Mouse (Mus musculus) intestine, embryonic 16.5 days (tissue): ENCODE data around the gene Sgpp1. TPM values are rescaled to one million over a fixed set of nuclear protein-coding genes. Genes with fewer than 3 reads are reported as not detected.
A peak's percentile ranks its signal among the peaks of the same experiment; 100 is the strongest.
"Not testable (repeated sequence)": the region's sequence is repeated elsewhere in the genome, so short reads cannot be mapped to it uniquely, and the experiment has no call there.

Source experiments
- ATAC-seq: fragments of 200-750 bp; cut with Nextera tagmentation; 2 replicates; pipeline ENCODE4 v1.8.0; 2017; ENCODE audit warnings: moderate TSS enrichment, moderate library complexity
- H3K27ac ChIP-seq: fragments of 300-500 bp; sonication (generic); 2 replicates; pipeline ENCODE4 v1.5.1; 2014; ENCODE audit warnings: mild to moderate bottlenecking, low read length
- H3K27me3 ChIP-seq: fragments of 300-500 bp; sonication (generic); replicated peaks from 2 replicates; pipeline ENCODE4 v1.6.1; 2014; ENCODE audit warnings: low read length, control low read depth, mixed read lengths; ENCODE audit not compliant: control insufficient read depth, insufficient read depth
- H3K36me3 ChIP-seq: fragments of 300-500 bp; sonication (generic); 2 replicates; pipeline ENCODE4 v1.6.1; 2014; ENCODE audit warnings: low read length, control low read depth; ENCODE audit not compliant: control insufficient read depth, insufficient read depth
- H3K4me1 ChIP-seq: fragments of 300-500 bp; sonication (generic); 2 replicates; pipeline ENCODE4 v1.6.1; 2014; ENCODE audit warnings: low read length, control low read depth, mixed read lengths; ENCODE audit not compliant: control insufficient read depth, insufficient read depth
- H3K4me2 ChIP-seq: fragments of 300-500 bp; sonication (generic); 2 replicates; pipeline ENCODE4 v1.6.1; 2014; ENCODE audit warnings: low read depth, low read length, control low read depth
- H3K4me3 ChIP-seq: fragments of 300-500 bp; sonication (generic); 2 replicates; pipeline ENCODE4 v1.5.1; 2014; ENCODE audit warnings: mild to moderate bottlenecking, low read length
- H3K9ac ChIP-seq: fragments of 300-500 bp; sonication (generic); 2 replicates; pipeline ENCODE4 v1.6.1; 2014; ENCODE audit warnings: low read depth, low read length
- H3K9me3 ChIP-seq: fragments of 300-500 bp; sonication (generic); 2 replicates; pipeline ENCODE4 v1.6.1; 2016; ENCODE audit warnings: low read length, control low read depth; ENCODE audit not compliant: control insufficient read depth
- WGBS: fragments of 180-500 bp; shearing (Covaris S2); extraction: QIAGEN DNeasy Blood & Tissue Kit; methylation state at CpG from one replicate; pipeline ENCODE4 v1.1.7; 2014; 5-methylcytosine and 5-hydroxymethylcytosine counted together
- polyA plus RNA-seq: library from polyadenylated mRNA; unstranded; fragments of >200 nt; fragmentation: Nextera tagmentation; extraction: Ambion mirVana; gene quantifications from 2 replicates; pipeline ENCODE4 v1.2.1, GENCODE M21; 2015

The Sgpp1 gene
- polyA plus RNA-seq, 1 experiment from 2014 or later = 9.6 TPM

DNA sequence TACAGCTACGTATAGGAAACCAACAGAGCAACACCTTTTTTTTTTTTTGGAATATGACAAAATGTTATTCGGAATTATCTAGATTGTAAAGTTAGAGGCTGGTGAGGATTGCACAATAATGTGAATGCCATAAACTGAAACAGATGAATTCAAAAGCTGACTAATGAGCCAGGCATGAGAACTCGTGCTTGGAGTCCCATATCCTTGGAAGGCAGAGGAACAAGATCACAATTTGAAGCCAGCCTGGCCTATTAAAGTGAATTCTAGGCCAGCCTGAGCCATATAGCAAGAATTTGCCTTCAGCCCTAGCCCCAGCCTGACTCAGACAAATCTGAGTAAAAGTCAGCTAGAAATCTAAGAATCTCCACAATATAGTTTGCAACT, 32.8 kb downstream of the Sgpp1 start:
- Histone ChIP-seq H3K4me2 (no peak overlapping the region), H3K4me3 (no peak overlapping the region), H3K4me1 (peaks cover 8% of the 10 kb centered on the region), H3K36me3 (no peaks in the 10 kb centered on the region), H3K27me3 (no peaks in the 10 kb centered on the region), H3K9me3 (peaks cover 3% of the 10 kb centered on the region; the same call in 1 of the 2 replicates), H3K9ac (no peak overlapping the region), H3K27ac (no peak overlapping the region)
- no peak for ATAC-seq
- 67% methylated on average over 3 of the region's 3 CpGs for WGBS

DNA sequence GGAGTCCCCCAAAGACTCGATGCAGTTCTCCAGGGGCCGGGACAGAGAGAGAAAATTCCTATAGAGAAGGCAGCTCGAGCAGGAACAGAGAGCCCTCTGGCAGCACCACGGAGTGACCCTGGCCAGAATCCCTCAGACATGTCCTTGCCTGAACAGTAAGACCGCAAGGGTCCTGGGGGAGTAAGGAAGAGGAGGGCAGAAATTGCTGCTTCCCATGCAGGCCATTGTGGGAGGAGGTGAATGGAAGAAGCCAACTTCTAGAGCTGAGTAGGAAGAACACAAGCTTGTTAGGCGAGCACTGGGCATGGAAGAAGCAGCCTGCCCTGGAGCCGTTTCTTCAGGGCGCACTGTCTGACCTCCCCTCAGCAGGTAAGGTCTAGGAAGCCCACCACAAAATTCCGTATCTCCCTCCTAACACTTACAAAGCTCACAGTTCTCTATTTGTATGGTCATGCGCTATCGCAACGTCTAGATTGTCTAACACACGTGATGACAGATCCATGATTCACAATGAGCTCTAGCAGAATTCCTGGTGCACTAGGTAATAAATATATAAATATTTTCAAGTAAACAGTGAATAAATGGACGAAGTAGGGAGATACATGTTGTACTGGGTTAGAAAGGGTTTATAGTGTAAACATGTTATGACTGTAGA, 33.3 kb downstream of the Sgpp1 start:
- Histone ChIP-seq H3K9me3 (peaks cover 3% of the 10 kb centered on the region; the same call in 1 of the 2 replicates), H3K4me2 (peak overlapping the region; percentile 55), H3K27ac (no peak overlapping the region), H3K27me3 (no peaks in the 10 kb centered on the region), H3K4me1 (peaks cover 8% of the 10 kb centered on the region), H3K4me3 (peak overlapping the region; percentile 8; the same call in 1 of the 2 replicates), H3K36me3 (no peaks in the 10 kb centered on the region), H3K9ac (peak overlapping the region; percentile 46)
- WGBS = 66% methylated on average over 14 of the region's 14 CpGs
- 0 out of 2 replicates have a peak, but pooled peaks have one; percentile 8 for ATAC-seq

DNA sequence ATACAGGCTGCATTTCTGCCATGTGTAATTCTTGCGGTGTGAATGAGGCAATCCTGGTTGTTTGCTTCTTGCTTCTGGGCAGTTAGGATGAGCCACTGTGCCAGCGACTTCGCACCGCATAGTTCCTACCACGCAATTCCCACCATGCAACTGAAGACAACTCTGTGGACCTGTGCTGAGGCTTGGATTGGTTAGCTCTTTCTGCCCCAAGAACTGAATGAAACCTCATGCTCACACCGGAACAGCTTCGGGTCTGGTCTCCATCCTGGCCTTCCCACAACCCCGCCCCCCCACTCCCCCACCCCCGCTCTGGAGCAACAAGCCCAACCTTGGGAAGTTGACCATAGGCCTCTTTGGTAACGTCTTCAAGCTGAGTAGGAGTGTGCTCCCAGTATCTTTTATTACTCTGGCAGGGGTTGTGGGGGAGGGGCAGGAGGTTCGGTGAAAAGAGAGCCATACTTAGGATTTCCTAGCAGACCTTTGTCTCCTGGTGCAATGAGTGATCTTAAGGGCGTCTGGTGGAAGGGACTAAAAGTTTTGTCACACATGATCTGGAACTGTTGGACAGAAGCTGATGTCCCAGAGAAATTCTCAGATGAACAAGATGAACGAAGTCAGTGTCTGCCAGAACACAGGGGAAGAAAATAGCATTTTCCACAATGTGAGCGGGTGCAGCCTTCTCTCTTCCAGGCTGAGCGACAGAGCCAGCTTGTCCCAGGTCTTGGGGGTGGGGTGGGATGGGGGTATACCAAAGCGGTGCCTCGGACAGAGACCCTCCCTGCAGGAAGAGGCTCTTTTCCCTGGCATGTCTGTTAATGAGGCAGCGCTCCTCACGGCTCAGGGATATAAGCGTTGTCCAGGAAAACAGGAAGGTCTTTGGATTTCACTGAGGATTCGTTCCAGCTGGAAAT, 34.1 kb downstream of the Sgpp1 start:
- H3K9ac ChIP-seq = peak overlapping the region; percentile 46
- peaks cover 3% of the 10 kb centered on the region; the same call in 1 of the 2 replicates for H3K9me3 ChIP-seq
- WGBS = 28% methylated on average over 21 of the region's 21 CpGs
- peak overlapping the region; percentile 8 for H3K4me3 ChIP-seq
- H3K27me3 ChIP-seq = no peaks in the 10 kb centered on the region
- H3K27ac ChIP-seq = 0 out of 2 replicates have a peak overlapping the region, but pooled peaks have one; percentile 19
- peaks cover 8% of the 10 kb centered on the region for H3K4me1 ChIP-seq
- ATAC-seq = peak; percentile 77
- no peaks in the 10 kb centered on the region for H3K36me3 ChIP-seq
- H3K4me2 ChIP-seq = peak overlapping the region; percentile 55

DNA sequence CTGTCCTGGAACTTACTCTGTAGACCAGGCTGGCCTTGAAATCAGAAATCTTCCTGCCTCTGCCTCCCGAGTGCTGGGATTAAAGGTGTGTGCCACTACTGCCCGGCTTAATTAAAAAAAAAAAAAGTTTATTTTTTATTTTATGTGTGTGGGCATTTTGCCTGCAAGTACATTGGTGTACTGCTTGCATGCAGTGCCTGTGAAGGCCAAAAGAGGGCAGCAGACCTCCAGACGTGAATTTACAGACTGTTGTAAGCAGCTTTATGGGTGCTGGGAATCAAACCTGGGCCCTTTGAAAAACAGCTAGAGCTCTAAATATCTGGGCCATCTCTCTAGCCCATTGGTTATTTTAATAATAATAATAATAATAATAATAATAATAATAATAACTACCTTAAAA, 36.8 kb downstream of the Sgpp1 start:
- no peak overlapping the region for H3K4me3 ChIP-seq
- 89% methylated on average over 3 of the region's 3 CpGs for WGBS
- no peaks in the 10 kb centered on the region for H3K27me3 ChIP-seq
- H3K4me2 ChIP-seq = no peak overlapping the region
- peaks cover 3% of the 10 kb centered on the region; the same call in 1 of the 2 replicates for H3K9me3 ChIP-seq
- H3K27ac ChIP-seq = no peak overlapping the region
- ATAC-seq = no peak
- no peaks in the 10 kb centered on the region for H3K36me3 ChIP-seq
- no peak overlapping the region for H3K9ac ChIP-seq
- H3K4me1 ChIP-seq = peaks cover 8% of the 10 kb centered on the region

DNA sequence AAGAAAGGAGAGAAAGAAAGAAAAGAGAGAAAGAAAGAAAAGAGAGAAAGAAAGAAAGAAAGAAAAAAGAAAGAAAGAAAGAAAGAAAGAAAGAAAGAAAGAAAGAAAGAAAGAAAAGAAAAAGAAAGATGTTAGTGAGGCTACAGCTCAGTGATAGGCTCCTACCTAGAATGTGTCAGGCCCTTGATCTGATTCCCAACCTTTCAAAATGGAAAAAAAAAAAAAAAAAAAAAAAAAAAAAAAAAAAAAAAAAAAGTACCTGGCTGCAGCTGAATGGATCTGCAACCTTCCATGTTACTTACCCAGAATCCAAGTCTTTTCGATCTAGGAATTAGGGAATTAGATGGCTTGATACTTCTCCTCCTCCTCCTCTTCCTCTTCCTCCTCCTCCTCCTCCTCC, 39.7 kb downstream of the Sgpp1 start:
- H3K36me3 ChIP-seq, H3K4me1 ChIP-seq, H3K27me3 ChIP-seq, H3K9me3 ChIP-seq, H3K4me2 ChIP-seq, ATAC-seq, H3K27ac ChIP-seq, H3K4me3 ChIP-seq, H3K9ac ChIP-seq: not testable (repeated sequence)
- 90% methylated on average over 1 of the region's 1 CpGs for WGBS

DNA sequence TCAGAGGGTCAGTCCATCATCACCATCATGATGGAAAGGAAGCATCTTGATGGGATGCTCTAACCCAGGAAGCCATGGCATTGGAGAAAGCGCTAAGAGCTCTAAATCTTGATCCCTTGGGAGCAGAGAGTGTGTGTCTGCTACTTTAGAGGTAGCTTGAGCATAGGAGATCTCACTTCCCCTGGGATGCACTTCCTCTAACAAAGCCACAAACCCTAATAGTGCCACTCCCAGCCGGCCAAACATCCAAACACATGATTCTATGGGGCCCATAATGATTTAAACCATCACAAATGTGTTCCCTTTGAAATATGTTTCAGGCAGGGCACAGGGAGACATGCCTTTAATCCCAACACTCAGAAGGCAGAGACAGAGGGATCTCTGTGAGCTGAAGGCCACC, 46.5 kb downstream of the Sgpp1 start:
- H3K4me3 ChIP-seq = no peak overlapping the region
- H3K36me3 ChIP-seq = no peaks in the 10 kb centered on the region
- no peak overlapping the region for H3K27ac ChIP-seq
- 85% methylated on average over 2 of the region's 2 CpGs for WGBS
- no peak for ATAC-seq
- 0 out of 2 replicates have a peak, but pooled peaks cover 5% of the 10 kb centered on the region for H3K9me3 ChIP-seq
- H3K27me3 ChIP-seq = no peaks in the 10 kb centered on the region
- H3K9ac ChIP-seq = no peak overlapping the region
- H3K4me1 ChIP-seq = no peaks in the 10 kb centered on the region
- H3K4me2 ChIP-seq = no peak overlapping the region

DNA sequence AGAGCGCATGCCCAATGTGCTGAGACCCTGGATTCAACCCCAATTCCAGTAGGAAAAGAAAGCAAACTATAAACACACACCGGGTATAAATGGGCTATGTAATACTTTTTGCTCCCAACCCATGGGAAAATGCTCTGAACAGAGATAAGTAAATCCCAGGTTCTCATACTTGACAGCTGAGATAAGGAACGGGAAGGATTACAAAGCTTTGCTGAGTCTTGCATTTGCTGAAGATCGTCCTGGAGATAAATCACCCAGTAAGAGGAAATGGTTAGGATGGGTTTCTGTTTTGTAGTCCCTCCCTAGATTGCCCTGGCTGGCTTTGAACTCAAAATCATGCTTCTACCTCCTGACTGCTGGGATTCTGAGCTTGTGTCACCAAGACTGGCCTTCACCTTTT, 48.2 kb downstream of the Sgpp1 start:
- no peaks in the 10 kb centered on the region for H3K4me1 ChIP-seq
- H3K9ac ChIP-seq = no peak overlapping the region
- ATAC-seq = peak; percentile 58; the same call in 1 of the 2 replicates
- H3K9me3 ChIP-seq = no peaks in the 10 kb centered on the region
- no peaks in the 10 kb centered on the region for H3K27me3 ChIP-seq
- H3K4me2 ChIP-seq = no peak overlapping the region
- 30% methylated on average over 4 of the region's 4 CpGs for WGBS
- H3K36me3 ChIP-seq = no peaks in the 10 kb centered on the region
- no peak overlapping the region for H3K4me3 ChIP-seq
- no peak overlapping the region for H3K27ac ChIP-seq

DNA sequence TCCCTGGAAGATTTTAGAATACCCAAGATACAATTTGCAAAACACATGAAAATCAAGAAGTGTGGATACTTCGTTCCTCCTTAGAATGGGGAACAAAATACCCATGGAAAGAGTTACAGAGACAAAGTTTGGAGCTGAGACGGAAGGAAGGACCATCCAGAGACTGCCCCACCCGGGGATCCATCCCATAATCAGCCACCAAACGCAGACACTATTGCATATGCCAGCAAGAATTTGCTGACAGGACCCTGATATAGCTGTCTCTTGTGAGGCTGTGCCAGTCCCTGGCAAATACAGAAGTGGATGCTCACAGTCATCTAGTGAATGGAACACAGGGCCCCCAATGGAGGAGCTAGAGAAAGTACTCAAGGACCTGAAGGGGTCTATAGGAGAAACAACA, 51.5 kb downstream of the Sgpp1 start:
- H3K4me3 ChIP-seq, ATAC-seq, H3K4me1 ChIP-seq, H3K27ac ChIP-seq, H3K27me3 ChIP-seq, H3K36me3 ChIP-seq, H3K9me3 ChIP-seq, H3K4me2 ChIP-seq, H3K9ac ChIP-seq: not testable (repeated sequence)
- WGBS = 82% methylated on average over 4 of the region's 4 CpGs

DNA sequence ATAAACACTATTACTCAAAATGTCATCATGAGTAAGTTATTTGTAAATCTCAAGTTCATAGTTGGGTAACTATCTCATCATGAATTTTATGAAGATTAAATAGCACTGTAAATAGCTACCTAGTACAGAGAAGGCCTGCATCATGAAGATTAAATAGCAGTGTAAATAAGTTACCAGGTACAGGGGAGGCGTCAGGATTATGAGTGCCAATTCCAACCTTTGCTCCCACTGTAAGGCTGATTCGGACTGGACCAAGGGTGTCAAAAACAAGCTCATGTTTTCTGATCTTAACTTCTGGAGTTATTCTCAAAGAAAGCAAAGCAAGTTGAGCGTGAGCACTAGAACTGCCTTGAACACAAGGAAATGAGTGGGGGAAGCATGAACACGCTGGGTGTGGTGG, 51.9 kb downstream of the Sgpp1 start:
- no peak for ATAC-seq
- Histone ChIP-seq H3K36me3 (no peaks in the 10 kb centered on the region), H3K27me3 (no peaks in the 10 kb centered on the region), H3K27ac (no peak overlapping the region), H3K4me2 (no peak overlapping the region), H3K4me3 (no peak overlapping the region), H3K9ac (no peak overlapping the region), H3K9me3 (no peaks in the 10 kb centered on the region), H3K4me1 (no peaks in the 10 kb centered on the region)
- 85% methylated on average over 4 of the region's 4 CpGs for WGBS
